Mouse (Mus musculus): ENCODE measurements around the gene Magoh.

DNA sequence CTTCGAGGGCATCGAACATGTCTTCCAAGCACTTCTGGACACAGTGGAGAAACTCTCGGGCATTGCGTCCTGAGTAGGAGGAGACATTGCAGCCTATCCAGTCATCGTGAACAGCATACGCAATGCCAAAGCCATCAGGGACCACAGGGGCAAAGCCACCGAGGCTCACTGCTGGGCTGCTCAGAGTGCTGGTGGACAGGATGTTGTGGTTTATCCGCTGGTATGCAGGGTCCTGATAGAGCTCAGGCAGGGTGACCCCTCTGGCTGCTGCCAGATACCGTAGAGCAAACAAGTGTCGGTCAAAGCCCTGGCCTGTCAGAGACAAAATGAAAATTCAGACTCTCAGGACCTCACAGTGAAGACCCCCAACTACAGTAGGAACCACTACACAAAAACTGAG is 24.7 kb downstream of the Magoh start:
- TF ChIP-seq POLR2A (IDR thresholded peaks at IDR 0.05; ENCODE audit: insufficient read depth, low read depth, low read length) (no peak), CTCF (IDR thresholded peaks at IDR 0.05) (no peak), EP300 (IDR thresholded peaks at IDR 0.05; ENCODE audit: insufficient read depth, low read depth, low read length) (no peak)
